Mouse (Mus musculus): Measurements from ENCODE around the gene Kirrel3. TPM values are rescaled to one million over a fixed set of nuclear protein-coding genes. Genes with fewer than 3 reads are reported as not detected.

Kirrel3 gene
- polyA plus RNA-seq, 1 experiment from 2014 or later, result 6.9 TPM

GRCm38 (mm10) chr9:34987422-34988148 is 501.9 kb downstream of the Kirrel3 start:
- DNase-seq (ENCODE audit: low spot score) (no peak), ATAC-seq (ENCODE audit: low read depth) (no peak)
- Histone ChIP-seq H3K36me3 (ENCODE audit: control insufficient read depth, insufficient read depth, low read length) (no peaks in the 10 kb centered on the region), H3K9me3 (ENCODE audit: control insufficient read depth, low read length) (no peaks in the 10 kb centered on the region), H3K27me3 (replicated peaks; ENCODE audit: control insufficient read depth, insufficient read depth, low read length) (no peaks in the 10 kb centered on the region), H3K4me2 (ENCODE audit: low read depth, low read length) (no peak overlapping the region), H3K4me1 (ENCODE audit: control insufficient read depth, insufficient read depth, low read length) (peaks cover 3% of the 10 kb centered on the region; the same call in 1 of the 2 replicates), H3K9ac (ENCODE audit: low read depth, low read length) (no peak overlapping the region), H3K4me3 (ENCODE audit: low read depth, low read length) (no peak overlapping the region), H3K27ac (replicated peaks; ENCODE audit: low read depth, low read length) (no peak overlapping the region)
- WGBS, result 88% methylated on average over 12 of the region's 12 CpGs

DNA sequence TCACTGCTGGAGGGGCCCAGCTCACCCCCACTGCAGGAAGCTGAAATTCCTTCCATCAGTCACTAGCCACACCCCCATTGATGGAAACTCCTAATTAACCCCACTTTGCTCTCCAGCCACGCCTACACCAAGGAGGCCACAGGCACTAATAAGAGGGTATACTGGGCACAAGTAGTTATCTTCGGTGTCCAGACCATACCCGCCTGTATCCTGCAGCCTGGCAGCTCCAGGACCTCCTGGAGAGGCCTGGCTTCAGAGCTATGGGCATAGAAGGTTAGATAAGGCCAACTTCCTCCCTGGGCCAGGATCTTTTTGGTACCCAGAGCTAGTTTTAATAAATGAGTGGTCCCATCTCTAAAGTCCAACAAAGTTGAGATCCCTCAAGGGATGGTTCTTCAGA is 503.0 kb downstream of the Kirrel3 start:
- no peak overlapping the region for H3K27ac ChIP-seq (replicated peaks; ENCODE audit: low read depth, low read length)
- H3K4me1 ChIP-seq (ENCODE audit: control insufficient read depth, insufficient read depth, low read length), result peaks cover 6% of the 10 kb centered on the region
- no peaks in the 10 kb centered on the region for H3K27me3 ChIP-seq (replicated peaks; ENCODE audit: control insufficient read depth, insufficient read depth, low read length)
- H3K36me3 ChIP-seq (ENCODE audit: control insufficient read depth, insufficient read depth, low read length), result no peaks in the 10 kb centered on the region
- ATAC-seq (ENCODE audit: low read depth) (no peak), DNase-seq (ENCODE audit: low spot score) (no peak)
- no peak overlapping the region for H3K4me2 ChIP-seq (ENCODE audit: low read depth, low read length)
- H3K9me3 ChIP-seq (ENCODE audit: control insufficient read depth, low read length), result no peaks in the 10 kb centered on the region
- no peak overlapping the region for H3K4me3 ChIP-seq (ENCODE audit: low read depth, low read length)
- WGBS, result 80% methylated on average over 3 of the region's 3 CpGs
- no peak overlapping the region for H3K9ac ChIP-seq (ENCODE audit: low read depth, low read length)

DNA sequence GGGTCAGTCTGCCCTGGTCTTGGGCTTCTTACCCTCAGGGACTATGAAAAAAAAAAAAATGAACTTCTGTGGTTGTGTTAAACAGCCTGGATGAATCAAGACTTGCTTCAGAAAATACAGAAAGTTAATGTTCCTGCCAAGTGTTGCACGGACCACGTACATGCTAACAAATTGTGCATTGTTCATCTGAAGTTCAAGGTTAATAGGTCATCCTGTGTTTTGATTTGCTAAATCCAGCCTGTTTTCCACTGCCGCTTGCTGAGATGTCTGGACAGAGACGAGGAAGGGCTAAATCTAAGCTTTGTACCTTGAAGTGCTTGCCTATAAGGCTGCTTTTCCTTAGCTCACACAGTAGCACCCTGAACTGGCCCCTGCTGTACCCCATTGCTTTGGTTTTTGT is 506.5 kb downstream of the Kirrel3 start:
- Histone ChIP-seq H3K9me3 (ENCODE audit: control insufficient read depth, low read length) (no peaks in the 10 kb centered on the region), H3K27me3 (replicated peaks; ENCODE audit: control insufficient read depth, insufficient read depth, low read length) (no peaks in the 10 kb centered on the region), H3K36me3 (ENCODE audit: control insufficient read depth, insufficient read depth, low read length) (no peaks in the 10 kb centered on the region), H3K4me1 (ENCODE audit: control insufficient read depth, insufficient read depth, low read length) (peaks cover 11% of the 10 kb centered on the region), H3K4me2 (ENCODE audit: low read depth, low read length) (no peak overlapping the region), H3K4me3 (ENCODE audit: low read depth, low read length) (no peak overlapping the region), H3K9ac (ENCODE audit: low read depth, low read length) (no peak overlapping the region), H3K27ac (replicated peaks; ENCODE audit: low read depth, low read length) (no peak overlapping the region)
- ATAC-seq (ENCODE audit: low read depth) (0 out of 2 replicates have a peak, but pooled peaks have one; percentile 41), DNase-seq (ENCODE audit: low spot score) (peak; percentile 61)
- WGBS, result 22% methylated on average over 4 of the region's 4 CpGs

DNA sequence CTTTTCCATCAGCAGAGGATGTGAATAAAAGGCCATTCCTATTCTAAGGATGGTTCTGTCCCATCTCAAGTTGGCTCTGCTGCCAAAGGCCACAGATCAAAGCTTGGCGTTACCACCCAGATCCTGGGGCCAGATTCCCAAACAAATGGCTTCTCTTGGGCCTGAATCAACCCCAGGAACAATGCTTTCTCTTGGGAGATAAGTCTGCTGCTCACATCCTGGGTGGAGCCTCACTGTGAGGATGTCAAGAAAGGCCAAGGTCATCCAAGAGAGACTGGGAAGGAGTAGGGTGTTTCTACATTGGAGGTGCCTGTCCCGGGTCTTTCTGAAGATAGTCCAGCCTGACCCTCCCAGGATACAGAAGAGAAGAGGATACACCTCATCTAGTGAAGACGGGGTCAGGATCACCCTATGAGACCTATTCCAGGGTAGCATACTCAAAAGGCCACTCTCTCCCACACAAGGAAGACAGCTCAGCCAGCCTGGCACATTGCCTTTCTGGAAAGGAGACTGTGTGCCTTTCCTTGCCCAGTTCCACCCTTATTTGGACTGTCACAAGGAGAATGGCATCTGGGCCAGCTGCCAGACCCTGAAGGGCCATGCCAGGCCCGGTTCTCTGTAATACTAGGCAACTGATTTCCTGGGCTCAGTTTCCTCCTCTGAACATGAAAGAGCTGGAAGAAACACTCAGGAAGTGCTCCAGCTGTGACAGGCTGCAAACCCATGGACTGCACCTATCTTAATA is 507.9 kb downstream of the Kirrel3 start:
- peak; percentile 67 for DNase-seq (ENCODE audit: low spot score)
- no peaks in the 10 kb centered on the region for H3K27me3 ChIP-seq (replicated peaks; ENCODE audit: control insufficient read depth, insufficient read depth, low read length)
- no peaks in the 10 kb centered on the region for H3K9me3 ChIP-seq (ENCODE audit: control insufficient read depth, low read length)
- WGBS, result 73% methylated on average over 4 of the region's 4 CpGs
- H3K36me3 ChIP-seq (ENCODE audit: control insufficient read depth, insufficient read depth, low read length), result no peaks in the 10 kb centered on the region
- no peak overlapping the region for H3K4me2 ChIP-seq (ENCODE audit: low read depth, low read length)
- ATAC-seq (ENCODE audit: low read depth), result peak; percentile 33; the same call in 1 of the 2 replicates
- H3K4me1 ChIP-seq (ENCODE audit: control insufficient read depth, insufficient read depth, low read length), result peaks cover 20% of the 10 kb centered on the region
- H3K9ac ChIP-seq (ENCODE audit: low read depth, low read length), result no peak overlapping the region
- no peak overlapping the region for H3K27ac ChIP-seq (replicated peaks; ENCODE audit: low read depth, low read length)
- H3K4me3 ChIP-seq (ENCODE audit: low read depth, low read length), result no peak overlapping the region

GRCm38 (mm10) chr9:34995078-34995477 is 509.4 kb downstream of the Kirrel3 start:
- no peak overlapping the region for H3K27ac ChIP-seq (replicated peaks; ENCODE audit: low read depth, low read length)
- no peaks in the 10 kb centered on the region for H3K9me3 ChIP-seq (ENCODE audit: control insufficient read depth, low read length)
- no peak overlapping the region for H3K9ac ChIP-seq (ENCODE audit: low read depth, low read length)
- no peak for DNase-seq (ENCODE audit: low spot score)
- H3K4me3 ChIP-seq (ENCODE audit: low read depth, low read length), result no peak overlapping the region
- H3K36me3 ChIP-seq (ENCODE audit: control insufficient read depth, insufficient read depth, low read length), result no peaks in the 10 kb centered on the region
- peaks cover 20% of the 10 kb centered on the region for H3K4me1 ChIP-seq (ENCODE audit: control insufficient read depth, insufficient read depth, low read length)
- 73% methylated on average over 2 of the region's 2 CpGs for WGBS
- ATAC-seq (ENCODE audit: low read depth), result no peak
- no peak overlapping the region for H3K4me2 ChIP-seq (ENCODE audit: low read depth, low read length)
- H3K27me3 ChIP-seq (replicated peaks; ENCODE audit: control insufficient read depth, insufficient read depth, low read length), result no peaks in the 10 kb centered on the region

DNA sequence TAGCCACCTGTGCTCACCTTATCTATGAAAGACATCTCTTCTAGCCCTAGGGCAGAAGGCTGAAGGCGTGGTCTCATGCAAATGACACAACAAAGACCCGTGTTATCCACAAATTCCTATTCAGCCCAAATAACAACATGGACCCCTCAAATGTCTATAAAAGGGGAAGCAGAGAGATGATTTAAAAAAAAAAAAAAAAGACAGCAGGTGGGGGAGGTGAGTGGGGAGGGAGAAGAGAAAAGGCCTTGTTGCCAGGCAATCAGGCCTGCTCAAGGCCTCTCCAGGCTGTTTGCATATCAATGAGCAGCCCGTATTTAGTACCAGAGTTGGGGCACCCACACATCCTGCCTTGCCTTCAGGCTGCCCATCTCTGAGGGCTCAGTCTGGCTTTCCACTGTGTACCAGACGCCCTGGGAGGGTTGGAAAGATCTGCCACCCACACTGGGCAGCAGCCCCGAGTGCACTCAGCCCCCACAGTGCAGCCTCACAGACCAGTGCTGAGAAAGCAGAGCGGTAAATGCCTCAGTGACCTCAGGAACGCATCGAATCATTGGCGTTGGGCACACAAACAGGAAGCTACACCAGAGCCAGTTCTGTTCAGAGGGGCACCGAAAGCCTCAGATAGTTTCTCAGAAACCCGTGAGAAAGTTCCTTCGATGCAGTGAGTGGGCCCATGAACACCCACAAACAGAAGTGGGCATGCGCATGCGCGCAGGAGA is 510.1 kb downstream of the Kirrel3 start:
- Histone ChIP-seq H3K4me1 (ENCODE audit: control insufficient read depth, insufficient read depth, low read length) (peaks cover 20% of the 10 kb centered on the region), H3K36me3 (ENCODE audit: control insufficient read depth, insufficient read depth, low read length) (no peaks in the 10 kb centered on the region), H3K4me2 (ENCODE audit: low read depth, low read length) (no peak overlapping the region), H3K9ac (ENCODE audit: low read depth, low read length) (no peak overlapping the region), H3K9me3 (ENCODE audit: control insufficient read depth, low read length) (no peaks in the 10 kb centered on the region), H3K4me3 (ENCODE audit: low read depth, low read length) (no peak overlapping the region), H3K27me3 (replicated peaks; ENCODE audit: control insufficient read depth, insufficient read depth, low read length) (no peaks in the 10 kb centered on the region), H3K27ac (replicated peaks; ENCODE audit: low read depth, low read length) (no peak overlapping the region)
- no peak for DNase-seq (ENCODE audit: low spot score)
- ATAC-seq (ENCODE audit: low read depth), result no peak
- WGBS, result 57% methylated on average over 15 of the region's 15 CpGs

- Histone ChIP-seq H3K9ac (ENCODE audit: low read depth, low read length) (no peak overlapping the region), H3K27ac (replicated peaks; ENCODE audit: low read depth, low read length) (no peak overlapping the region), H3K9me3 (ENCODE audit: control insufficient read depth, low read length) (no peaks in the 10 kb centered on the region), H3K4me2 (ENCODE audit: low read depth, low read length) (no peak overlapping the region), H3K27me3 (replicated peaks; ENCODE audit: control insufficient read depth, insufficient read depth, low read length) (no peaks in the 10 kb centered on the region), H3K4me1 (ENCODE audit: control insufficient read depth, insufficient read depth, low read length) (peaks cover 17% of the 10 kb centered on the region), H3K36me3 (ENCODE audit: control insufficient read depth, insufficient read depth, low read length) (no peaks in the 10 kb centered on the region), H3K4me3 (ENCODE audit: low read depth, low read length) (no peak overlapping the region)
- DNase-seq (ENCODE audit: low spot score) (no peak), ATAC-seq (ENCODE audit: low read depth) (no peak)
- 36% methylated on average over 9 of the region's 9 CpGs for WGBS
Observed at GRCm38 (mm10) chr9:34997880-34998865, 512.5 kb downstream of the Kirrel3 start.

GRCm38 (mm10) chr9:35004113-35004512 is 518.4 kb downstream of the Kirrel3 start:
- no peaks in the 10 kb centered on the region for H3K27me3 ChIP-seq (replicated peaks; ENCODE audit: control insufficient read depth, insufficient read depth, low read length)
- no peaks in the 10 kb centered on the region for H3K36me3 ChIP-seq (ENCODE audit: control insufficient read depth, insufficient read depth, low read length)
- 0 out of 2 replicates have a peak, but pooled peaks cover 5% of the 10 kb centered on the region for H3K4me1 ChIP-seq (ENCODE audit: control insufficient read depth, insufficient read depth, low read length)
- H3K27ac ChIP-seq (replicated peaks; ENCODE audit: low read depth, low read length), result 0 out of 2 replicates have a peak overlapping the region, but pooled peaks have one; percentile 6
- H3K4me3 ChIP-seq (ENCODE audit: low read depth, low read length), result no peak overlapping the region
- H3K9me3 ChIP-seq (ENCODE audit: control insufficient read depth, low read length), result no peaks in the 10 kb centered on the region
- no peak overlapping the region for H3K4me2 ChIP-seq (ENCODE audit: low read depth, low read length)
- 53% methylated on average over 4 of the region's 4 CpGs for WGBS
- H3K9ac ChIP-seq (ENCODE audit: low read depth, low read length), result no peak overlapping the region
- ATAC-seq (ENCODE audit: low read depth), result peak; percentile 64; the same call in 1 of the 2 replicates
- DNase-seq (ENCODE audit: low spot score), result peak; percentile 71
